In genomic region chrX:103493351-103494173, GRCm38 (mm10) we compare ENCODE assay signal across 8 mouse cellular contexts.
DNase-seq lines count a peak whose midpoint lies in the region; ATAC-seq and TF ChIP-seq lines count a peak whose summit lies in the region.

No protein-coding gene starts in this region.

- H3K4me3 ChIP-seq in gastrocnemius, adult 2 months, result peak overlapping the region; percentile 88
- peak overlapping the region; percentile 58 for H3K4me3 ChIP-seq in hindbrain, embryonic 16.5 days (ENCODE audit: low read length)

- peak; percentile 54 for DNase-seq in adipocyte (ENCODE audit: low spot score)
- peak; percentile 78 for DNase-seq in gastrocnemius, adult 2 months
- peak; percentile 39 to 83 for DNase-seq in left cerebral cortex, adult 8-10 months (ENCODE audit: low spot score in 2 of 2)
- DNase-seq in retina, postnatal 7 days (ENCODE audit: low read depth, low spot score), result peak; percentile 68
- peak; percentile 69 for DNase-seq in thymus, postnatal 4 days

- under 1% methylated on average over 48 of the region's 55 CpGs for WGBS in hindbrain, embryonic 16.5 days

- intact Hi-C loops in gastrocnemius, adult 2 months (cut with DNase I), result no loop called here

- no peak for TF ChIP-seq CTCF in gastrocnemius, adult 2 months (IDR thresholded peaks at IDR 0.05)

- no peaks in the 10 kb centered on the region for H3K9me3 ChIP-seq in hindbrain, embryonic 16.5 days (ENCODE audit: control insufficient read depth, low read length)

- H3K27me3 ChIP-seq in hindbrain, embryonic 16.5 days (replicated peaks; ENCODE audit: control insufficient read depth, insufficient read depth, low read length), result no peaks in the 10 kb centered on the region

- peak; percentile 88 for ATAC-seq in common myeloid progenitor, adult 5-6 weeks (replicated peaks; ENCODE audit: low read depth, poor library complexity, severe bottlenecking)
- peak; percentile 98 for ATAC-seq in hindbrain, embryonic 16.5 days
- peak; percentile 99 for ATAC-seq in megakaryocyte, adult 5-6 weeks (ENCODE audit: poor library complexity, severe bottlenecking)

- H3K4me2 ChIP-seq in hindbrain, embryonic 16.5 days (ENCODE audit: low read length), result peak overlapping the region; percentile 56

- H3K9ac ChIP-seq in hindbrain, embryonic 16.5 days (ENCODE audit: low read depth, low read length), result peak overlapping the region; percentile 75

- H3K36me3 ChIP-seq in hindbrain, embryonic 16.5 days (ENCODE audit: control insufficient read depth, insufficient read depth, low read length), result no peaks in the 10 kb centered on the region

- H3K4me1 ChIP-seq in hindbrain, embryonic 16.5 days (ENCODE audit: control insufficient read depth, insufficient read depth, low read depth, low read length), result peaks cover 5% of the 10 kb centered on the region

- H3K27ac ChIP-seq in gastrocnemius, adult 2 months, result peak overlapping the region; percentile 98
- peak overlapping the region; percentile 93 for H3K27ac ChIP-seq in hindbrain, embryonic 16.5 days (ENCODE audit: low read depth, low read length)

Comparison
In these comparisons a context has a peak if more than half of its experiments do, and no peak if none do; other contexts are left out.
1. Peak in every context shown above with its lines: DNase-seq, ATAC-seq, H3K4me3 ChIP-seq and H3K27ac ChIP-seq.